Mouse (Mus musculus): ENCODE measurements around the gene Brca1.
"Not testable (repeated sequence)": the region's sequence is repeated elsewhere in the genome, so short reads cannot be mapped to it uniquely, and the experiment has no call there.

Brca1 gene

GRCm38 (mm10) chr11:101449596-101449995, 102.2 kb downstream of the Brca1 start:
- DNase-seq (ENCODE audit: low spot score) = not testable (repeated sequence)

- DNase-seq (ENCODE audit: low spot score) = no peak
Observed at GRCm38 (mm10) chr11:101448899-101449298, 102.9 kb downstream of the Brca1 start.

- DNase-seq (ENCODE audit: low spot score) = peak; percentile 44
Observed at GRCm38 (mm10) chr11:101448274-101448746, 103.4 kb downstream of the Brca1 start, which contains the start of gene Ifi35. Gene Ifi35 (plus strand): TSS chr11:101448407.

- DNase-seq (ENCODE audit: low spot score) = no peak
Observed at GRCm38 (mm10) chr11:101447786-101448185, 104.0 kb downstream of the Brca1 start.

- DNase-seq (ENCODE audit: low spot score) = not testable (repeated sequence)
Observed at GRCm38 (mm10) chr11:101446860-101447259, 104.9 kb downstream of the Brca1 start.

GRCm38 (mm10) chr11:101446319-101446718, 105.4 kb downstream of the Brca1 start:
- DNase-seq (ENCODE audit: low spot score) = no peak

GRCm38 (mm10) chr11:101442760-101443159, 109.0 kb downstream of the Brca1 start:
- no peak for DNase-seq (ENCODE audit: low spot score)

GRCm38 (mm10) chr11:101442127-101442693, 109.5 kb downstream of the Brca1 start, which contains the start of gene Rpl27:
Gene Rpl27 (plus strand): TSS chr11:101442298.
- DNase-seq (ENCODE audit: low spot score) = peak; percentile 98

GRCm38 (mm10) chr11:101441450-101442126, 110.2 kb downstream of the Brca1 start:
- DNase-seq (ENCODE audit: low spot score) = not testable (repeated sequence)
